Mouse (Mus musculus) ES-E14 (cell line): ENCODE data around the gene Serping1.

Experiments used
- CHD2 ChIP-seq: IDR thresholded peaks from 2 replicates; pipeline ENCODE4 v1.6.1; 2014; ENCODE audit warnings: mild to moderate bottlenecking, low read depth, low read length, inconsistent platforms
- HCFC1 ChIP-seq: IDR thresholded peaks from 2 replicates; pipeline ENCODE4 v1.6.1; 2012; ENCODE audit warnings: low read length, inconsistent platforms, borderline replicate concordance; ENCODE audit not compliant: insufficient read depth
- ZNF384 ChIP-seq: IDR thresholded peaks from 2 replicates; pipeline ENCODE4 v1.6.1; 2012; ENCODE audit warnings: low read depth, low read length, inconsistent platforms

- no peak for TF ChIP-seq HCFC1
- no peak for TF ChIP-seq CHD2
- no peak for TF ChIP-seq ZNF384
Observed at GRCm38 (mm10) chr2:84750115-84750514, 25.1 kb downstream of the Serping1 start.
